Mouse (Mus musculus) kidney, postnatal 25 days (tissue): ENCODE data around the gene Dnajb12.

Experiments
- DNase-seq, 2 experiments: peaks; one replicate each; pipeline ENCODE4 v3.0.0; 2021; ENCODE audit warnings: mixed read lengths in 2 of 2

Gene Dnajb12

DNA sequence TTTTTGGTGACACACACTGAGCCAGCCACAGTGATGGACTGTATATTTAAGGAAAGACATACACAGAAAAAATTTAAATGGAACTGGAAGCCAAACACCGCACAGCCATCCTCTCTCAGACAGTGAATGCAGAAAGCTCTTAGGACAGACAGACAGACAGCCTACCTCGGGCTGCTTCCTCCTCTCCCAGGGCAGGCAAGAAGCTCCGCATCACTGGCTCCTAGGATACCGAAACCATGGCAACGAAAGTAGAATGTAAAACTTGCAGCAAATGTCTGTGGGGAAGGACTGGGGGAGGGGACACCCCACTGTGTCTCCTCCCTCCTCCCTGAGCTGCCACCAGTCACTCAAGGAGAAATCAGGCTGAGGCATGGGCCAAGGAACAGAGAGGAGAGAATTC is 18.2 kb downstream of the Dnajb12 start:
- peak in 1 of 2 experiments; percentile 65 for DNase-seq

DNA sequence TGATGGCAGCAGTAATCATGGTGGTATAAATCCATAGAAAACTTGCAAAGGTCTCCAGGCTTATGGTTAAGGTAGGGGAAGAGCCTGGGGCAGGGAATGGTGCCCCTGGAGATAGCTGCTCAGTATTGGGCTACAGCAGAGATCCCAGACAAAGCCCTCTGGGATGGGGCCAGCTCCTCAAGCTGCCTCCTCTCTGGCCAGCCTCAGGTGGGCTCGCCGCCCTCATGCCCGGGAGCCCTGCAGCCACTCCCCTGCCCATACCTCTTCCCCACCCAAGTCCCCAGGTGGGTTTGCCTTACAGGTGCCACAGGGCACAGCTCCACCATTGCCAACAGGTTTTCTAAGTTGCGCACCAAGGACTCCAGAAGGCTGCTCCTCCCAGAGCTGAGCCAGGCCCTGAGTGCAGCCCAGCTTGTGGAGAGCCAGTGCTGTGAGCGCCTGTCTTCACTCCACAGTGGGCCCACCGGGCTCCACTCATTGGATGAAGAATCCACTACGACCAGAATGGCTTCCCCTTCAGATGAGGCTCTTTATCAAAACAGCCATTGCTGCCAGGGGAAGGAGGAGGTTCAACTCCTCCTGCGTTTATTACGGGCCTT is 18.9 kb downstream of the Dnajb12 start:
- peak in 1 of 2 experiments; percentile 44 for DNase-seq

DNA sequence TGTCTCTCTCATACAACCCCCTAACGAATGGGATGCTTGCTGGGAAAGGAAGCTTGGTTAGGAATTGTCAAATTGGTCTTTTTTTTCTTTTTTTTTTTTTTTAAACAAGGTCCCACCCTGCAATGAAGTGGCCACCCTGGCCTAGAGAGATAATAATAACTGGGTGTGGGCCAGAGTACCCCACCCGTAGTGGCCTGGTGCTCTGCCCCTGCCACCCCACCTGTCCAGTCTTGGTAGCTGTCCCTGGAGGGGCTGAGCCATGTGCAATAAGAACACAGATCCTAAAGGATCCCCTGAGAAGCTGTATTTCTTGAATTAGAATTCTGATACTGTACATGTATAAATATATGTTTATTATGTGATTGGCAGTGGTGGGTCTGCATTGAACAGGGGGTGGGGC is 19.6 kb downstream of the Dnajb12 start:
- DNase-seq: peak in 1 of 2 experiments; percentile 39

DNA sequence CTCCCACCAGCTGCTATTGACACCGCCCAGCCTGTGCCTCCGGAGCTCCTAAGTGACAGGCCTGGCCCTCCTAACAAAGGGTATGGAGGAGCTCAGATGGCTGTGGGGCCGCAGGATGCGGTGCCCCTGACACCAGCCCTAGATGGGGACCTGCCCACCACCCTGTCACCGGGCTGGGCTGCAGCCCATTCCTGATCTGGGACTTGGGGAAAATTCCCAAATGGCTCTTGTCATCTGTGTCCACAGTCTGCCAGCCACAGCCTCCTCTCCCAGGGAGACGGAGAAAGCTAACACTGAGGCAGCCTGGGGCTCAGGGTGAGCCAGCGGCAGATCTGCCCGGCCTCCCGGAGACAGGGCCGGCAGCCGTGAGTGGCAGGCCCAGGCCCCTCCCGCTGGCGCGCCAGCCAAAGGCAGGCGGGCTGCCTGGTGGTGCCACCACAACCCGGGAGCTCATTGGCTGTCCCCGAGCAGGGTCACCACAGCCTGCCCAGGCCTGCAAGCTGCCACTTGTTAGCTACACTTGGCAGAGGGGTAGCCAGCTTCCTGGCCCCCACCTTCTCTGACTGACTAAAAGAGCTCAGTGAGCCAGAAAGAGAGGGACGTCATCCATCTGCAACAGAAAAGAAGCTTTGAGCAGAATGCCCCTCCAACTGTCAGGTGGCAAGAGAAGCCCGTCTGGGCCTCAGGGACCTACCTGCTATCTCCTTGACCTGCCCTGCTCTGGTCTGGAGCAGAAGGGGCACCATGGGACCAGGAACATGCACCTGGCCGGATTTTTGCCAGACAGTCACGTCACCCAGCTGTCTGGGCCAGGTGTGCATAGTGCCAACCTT is 20.2 kb downstream of the Dnajb12 start:
- DNase-seq: peak; percentile 85 to 97

DNA sequence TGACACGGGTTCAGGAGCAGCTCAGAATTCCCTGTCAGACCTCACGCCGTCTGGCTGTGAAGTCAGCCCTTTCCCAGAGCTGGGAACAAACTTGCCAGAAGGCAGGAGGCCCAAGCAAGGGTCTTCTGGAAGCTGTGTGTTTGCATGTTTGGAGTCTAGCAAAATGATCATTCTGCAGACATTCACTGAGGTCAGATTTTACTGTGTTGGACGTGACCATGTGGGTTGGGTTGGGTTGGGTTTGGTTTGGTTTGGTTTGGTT is 20.7 kb downstream of the Dnajb12 start:
- no peak for DNase-seq

DNA sequence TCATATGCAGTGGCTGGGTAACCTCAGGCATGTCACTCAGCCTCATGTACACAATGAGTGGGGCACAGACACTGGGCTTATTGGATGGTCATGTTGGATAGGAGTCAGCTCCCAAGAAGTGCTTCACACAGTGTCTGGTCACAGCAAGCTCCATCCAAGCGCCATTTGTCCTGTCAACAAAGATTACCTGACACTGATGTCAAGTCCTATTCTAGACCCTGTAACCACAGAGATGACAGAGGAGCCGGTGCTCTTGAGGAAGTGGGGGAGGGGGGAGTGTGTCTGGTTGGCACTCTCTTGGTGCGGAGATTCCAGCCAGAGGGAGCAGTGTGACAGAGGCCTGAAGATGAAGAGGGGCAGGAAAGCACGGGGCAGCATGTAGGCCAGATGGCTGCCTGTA is 21.6 kb downstream of the Dnajb12 start:
- DNase-seq: no peak

DNA sequence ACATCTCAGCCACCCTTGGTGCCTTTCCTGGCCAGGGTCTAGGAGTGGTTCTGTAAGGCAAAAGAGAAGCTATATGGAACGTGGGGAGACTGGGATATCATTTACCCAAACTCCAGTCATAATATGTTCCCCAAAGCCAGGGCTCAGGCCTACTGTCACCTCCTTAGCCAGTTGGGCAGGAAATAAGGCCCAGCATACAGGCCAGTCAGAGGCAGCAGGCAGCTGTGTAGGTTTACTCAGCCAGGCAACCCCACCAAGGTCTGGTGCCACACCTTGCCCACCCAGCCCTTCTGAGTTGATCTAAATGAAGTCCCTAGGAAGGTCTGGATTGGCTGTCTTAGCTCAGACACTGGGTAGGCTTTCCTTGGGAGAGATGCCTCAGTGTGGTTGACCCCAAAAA is 22.1 kb downstream of the Dnajb12 start:
- peak in 1 of 2 experiments; percentile 21 for DNase-seq

DNA sequence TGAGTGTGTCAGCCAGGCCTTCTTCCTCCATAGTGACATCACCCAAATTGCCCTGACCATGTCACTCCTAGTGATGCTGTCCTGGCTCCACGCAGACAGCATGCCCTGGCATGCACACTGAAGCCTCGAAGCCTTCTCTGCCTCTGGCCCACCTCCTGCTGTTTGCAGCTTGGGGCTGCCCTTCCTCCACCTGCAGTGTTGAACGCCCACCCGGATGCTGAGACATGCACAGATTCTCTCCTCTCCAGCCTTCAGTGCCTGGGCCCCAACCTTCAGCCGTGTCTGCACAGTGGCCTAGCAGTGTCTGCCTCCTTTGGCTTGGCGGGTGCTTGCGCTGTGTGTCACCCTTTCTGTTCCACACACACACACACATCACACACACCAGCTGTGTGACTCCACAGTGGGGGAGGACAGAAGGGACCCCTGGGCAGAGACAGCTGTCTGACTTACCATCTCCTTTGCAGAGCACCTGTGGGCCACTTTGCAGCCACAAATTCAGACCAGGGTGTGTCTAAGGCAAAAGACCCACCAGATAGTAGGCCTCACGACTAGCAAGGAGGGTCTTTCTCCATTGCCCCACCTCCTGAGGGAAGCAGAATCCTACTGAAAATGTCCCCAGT is 22.7 kb downstream of the Dnajb12 start:
- peak in 1 of 2 experiments; percentile 39 for DNase-seq

DNA sequence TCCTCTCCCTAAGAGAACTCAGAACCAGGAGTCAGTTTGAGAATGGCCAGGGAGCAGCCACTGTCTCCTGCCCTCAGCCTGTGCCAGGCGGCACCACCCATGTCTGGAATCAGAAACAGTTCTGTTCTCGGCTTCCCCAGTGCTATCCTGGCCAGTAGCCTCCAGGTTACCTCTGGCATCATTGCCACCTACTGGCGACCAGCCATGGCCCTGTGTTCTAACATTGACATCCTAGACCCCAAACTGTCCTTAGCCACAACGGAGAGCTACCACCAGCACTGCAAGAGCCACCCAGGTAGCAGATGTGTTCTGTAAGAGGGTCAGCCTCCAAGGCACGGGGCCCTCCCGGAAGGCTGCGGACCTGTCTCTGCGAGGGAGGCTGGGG is 23.2 kb downstream of the Dnajb12 start:
- DNase-seq: peak in 1 of 2 experiments; percentile 34

DNA sequence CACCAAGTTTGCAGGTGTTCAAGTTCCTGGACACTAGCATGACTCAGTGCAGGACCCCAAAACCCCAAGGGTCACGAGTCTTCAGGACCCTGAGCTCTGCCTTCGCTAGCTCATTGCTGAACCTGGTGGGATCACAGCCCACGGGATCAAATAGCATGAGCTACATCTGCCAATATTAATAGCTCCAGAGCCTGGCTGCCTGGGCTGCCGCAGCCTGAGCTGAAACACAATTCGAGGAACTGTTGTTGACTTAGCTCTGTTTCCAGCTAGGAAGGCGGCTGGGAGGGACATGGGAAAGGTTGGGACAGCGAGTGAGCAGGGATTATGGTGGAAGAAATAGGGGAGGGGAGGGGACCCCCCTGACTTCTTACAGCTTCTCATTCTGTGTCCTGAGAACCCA is 23.8 kb downstream of the Dnajb12 start:
- DNase-seq: peak in 1 of 2 experiments; percentile 32

DNA sequence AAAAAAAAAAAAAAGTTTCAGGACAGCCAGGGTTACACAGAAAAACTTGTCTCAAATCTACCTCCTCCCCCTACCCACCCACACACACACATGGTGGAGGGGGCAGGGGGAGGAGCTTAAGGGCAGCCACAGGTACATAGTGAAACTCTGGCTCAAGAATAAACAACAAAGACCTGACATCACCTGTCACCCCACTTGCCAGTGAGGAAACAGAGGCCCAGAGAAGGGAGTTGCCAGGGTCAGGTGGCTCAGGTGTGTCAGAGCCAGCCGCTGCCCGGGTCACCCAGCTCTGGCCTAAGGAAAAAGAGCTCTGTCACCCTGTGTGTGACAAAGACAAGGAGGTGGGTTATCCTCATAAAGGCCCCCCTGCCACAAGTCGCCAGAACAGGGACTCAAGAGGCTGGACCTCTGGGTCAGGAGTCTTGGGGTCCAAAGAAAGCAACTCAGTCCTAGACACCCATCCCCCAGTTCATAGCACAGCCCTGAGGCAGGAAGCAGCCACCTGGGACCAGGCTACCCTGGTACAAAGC is 27.8 kb downstream of the Dnajb12 start:
- DNase-seq: peak in 1 of 2 experiments; percentile 42

DNA sequence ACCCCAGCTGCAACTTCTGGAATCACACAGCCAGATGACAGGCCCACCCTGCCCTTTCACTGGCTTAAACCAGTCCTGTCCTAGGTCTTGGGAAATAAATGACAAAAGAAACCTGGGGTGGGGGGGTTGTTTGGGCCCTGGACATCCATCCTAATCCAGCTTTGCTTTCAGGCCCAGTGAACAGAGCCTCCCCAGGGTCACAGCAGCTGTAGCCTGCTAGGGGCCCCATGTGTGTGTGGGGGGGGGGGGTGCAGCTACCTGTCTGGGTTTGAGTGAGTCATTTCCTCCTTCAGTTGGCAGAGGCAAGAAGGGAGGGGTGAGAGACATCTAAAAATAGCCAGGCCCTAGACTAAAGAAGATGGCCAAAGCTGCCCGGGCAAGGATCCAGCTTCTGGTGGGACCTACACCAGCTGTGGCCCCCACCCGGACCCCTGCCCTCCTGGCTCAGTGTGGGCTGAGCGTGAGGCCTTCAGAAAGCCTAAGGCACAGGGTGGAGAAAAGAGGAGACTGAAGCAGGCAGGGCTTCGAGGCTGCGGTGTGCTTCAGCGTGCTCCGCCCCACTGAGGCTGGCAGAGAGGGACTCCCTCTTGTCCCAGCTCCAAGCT is 28.4 kb downstream of the Dnajb12 start:
- peak; percentile 46 to 64 for DNase-seq

DNA sequence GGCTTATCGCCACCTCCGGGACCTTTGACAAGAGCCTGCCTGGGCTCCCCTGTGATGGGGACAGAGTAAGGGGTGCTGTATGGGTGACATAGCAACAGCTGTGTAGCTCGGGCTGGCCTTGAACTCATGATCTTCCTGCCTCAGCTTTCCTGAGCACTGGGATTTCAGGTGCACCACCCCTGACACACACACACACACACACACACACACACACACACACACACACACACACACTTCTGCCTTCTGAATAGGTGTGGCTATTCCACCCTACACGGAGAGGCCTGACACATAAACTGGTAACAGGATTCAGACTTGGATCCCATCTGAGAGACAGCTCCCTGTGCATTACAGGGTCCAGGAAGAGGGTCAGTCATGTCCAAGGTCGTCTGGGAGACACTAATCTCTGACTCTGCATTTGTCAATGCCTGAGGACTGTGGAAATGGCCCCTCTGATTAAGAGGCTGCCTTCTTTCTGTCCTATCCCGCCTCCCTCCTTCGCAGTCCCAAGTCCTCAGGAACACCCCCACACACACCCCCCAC is 29.5 kb downstream of the Dnajb12 start:
- peak in 1 of 2 experiments; percentile 31 for DNase-seq

DNA sequence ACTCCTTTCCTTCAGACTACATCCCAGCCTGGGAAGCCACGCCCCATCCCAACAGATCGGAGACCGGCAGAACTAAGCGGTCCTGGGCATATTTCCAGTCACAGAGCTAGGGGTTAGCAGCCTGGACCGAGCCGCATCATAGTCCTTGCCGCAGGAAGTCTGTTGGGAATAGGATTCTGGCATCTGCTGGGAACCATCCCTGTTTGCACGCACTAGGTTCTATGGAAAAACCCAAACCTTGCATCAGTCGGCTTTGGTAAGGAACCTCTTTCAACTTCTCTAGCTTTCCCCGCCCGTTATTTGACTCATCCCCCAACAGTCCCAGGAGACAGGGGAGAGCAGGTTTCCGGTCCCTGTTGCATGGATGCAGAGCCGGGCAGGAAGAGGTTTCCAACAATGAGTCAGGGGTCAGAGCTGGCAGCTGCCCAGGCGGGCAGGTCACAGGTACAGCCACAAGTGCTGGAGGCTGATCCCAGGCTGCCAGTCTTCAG is 30.0 kb downstream of the Dnajb12 start:
- DNase-seq: peak; percentile 77 to 89

DNA sequence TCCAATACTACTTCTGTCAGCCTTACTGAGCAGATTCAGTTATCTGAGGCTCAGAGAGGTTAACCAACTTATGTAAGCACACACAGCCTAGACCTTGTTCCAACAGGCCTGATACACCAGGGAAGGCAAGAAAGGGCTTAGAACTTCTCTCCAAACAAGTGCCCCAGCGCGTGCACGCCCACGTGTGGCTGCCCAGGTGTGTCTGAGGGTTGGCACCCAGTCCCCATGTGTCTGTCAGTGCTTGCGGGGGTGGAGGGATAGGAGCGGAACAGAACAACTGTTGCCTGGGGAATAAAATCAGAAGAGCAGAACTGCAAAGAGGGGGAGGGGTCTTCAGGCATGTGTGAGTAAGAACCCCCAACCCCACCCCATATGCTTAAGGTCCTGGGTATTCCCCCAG is 31.7 kb downstream of the Dnajb12 start:
- DNase-seq: peak in 1 of 2 experiments; percentile 76

DNA sequence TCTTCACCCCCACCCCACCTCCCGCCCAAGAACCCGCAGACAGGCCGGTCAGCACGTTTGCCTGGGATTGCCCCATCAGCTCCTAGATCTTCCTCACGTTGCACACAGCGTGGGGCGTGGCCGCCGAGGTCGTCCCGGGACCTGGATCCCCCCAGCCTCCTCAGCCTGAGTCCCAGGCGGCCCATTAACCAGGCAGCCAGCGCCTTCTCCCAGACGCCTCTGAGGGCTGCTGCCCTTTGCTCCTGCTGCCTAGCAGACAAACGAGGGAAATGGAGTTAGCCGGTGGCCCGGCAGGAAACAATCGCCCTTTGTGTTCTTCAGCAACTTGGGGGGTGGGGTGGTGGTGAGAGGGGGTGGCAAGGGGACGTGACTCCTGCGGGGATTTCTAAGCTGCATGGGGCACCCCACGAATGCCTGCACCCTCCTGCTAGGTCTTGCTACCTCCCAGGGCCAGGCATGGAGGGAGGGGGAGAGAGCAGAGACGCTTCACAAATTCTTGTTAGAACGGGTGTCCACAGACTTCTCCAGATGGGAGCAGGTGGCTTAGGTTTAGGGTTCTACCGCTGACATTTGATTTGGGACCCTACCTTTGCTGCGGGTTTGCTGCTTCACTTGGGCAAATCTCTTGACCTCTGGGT is 32.3 kb downstream of the Dnajb12 start:
- DNase-seq: peak; percentile 69 to 88

DNA sequence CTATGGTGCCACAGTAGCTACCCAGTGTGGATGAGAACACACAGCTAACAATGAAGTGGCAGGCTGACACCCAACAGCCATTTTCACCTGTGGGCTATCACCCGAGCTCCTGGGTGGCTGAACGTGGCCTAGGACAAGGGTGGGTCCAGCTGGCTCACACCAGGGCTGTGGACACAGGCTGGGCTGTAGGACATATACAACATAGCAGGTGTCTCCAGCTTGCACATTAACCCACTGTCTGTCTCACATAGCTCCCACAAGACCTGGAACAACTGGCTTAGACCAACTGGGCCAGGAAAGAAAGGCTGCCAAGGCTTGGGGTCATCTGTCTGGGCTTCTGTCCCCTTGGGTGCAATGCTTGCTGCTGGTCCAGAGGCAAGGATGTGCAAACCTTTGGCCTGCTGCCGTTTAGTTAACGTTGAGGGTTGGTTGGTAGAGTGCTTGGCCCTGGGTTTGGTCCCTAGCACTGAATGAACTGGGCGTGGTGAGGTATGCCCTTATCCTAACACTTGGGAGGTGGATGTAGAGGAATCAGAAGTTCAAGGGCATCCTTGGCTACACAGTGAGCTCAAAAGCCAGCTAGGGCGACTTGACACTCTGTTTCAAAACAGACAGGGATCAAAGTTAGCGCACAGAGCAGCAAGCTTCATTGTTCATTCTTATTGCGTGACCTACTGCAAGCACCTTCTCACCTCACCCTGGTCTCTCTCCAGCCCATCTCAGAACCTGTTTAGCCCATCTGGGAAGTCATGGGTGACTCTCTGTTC is 36.0 kb downstream of the Dnajb12 start:
- peak in 1 of 2 experiments; percentile 55 for DNase-seq

DNA sequence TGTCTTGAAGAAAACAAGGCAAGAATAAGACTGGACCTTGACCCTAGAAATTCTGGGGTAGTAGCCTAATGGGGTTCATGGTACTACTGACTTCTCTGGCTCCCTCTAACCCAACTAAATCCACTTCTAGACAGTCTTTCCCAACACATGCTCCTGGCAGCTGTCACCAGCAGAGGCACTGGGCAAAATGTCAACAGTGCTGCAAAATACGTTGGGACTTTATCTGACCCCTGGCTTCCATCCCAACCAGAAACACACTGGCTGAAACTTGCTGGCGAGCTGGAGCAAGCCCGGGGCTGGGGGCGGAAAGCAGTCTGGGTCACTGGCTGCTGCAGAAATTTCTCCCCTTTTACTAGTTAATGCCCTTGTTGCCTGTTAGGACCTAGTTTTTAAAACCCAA is 36.8 kb downstream of the Dnajb12 start:
- peak; percentile 90 to 93 for DNase-seq

DNA sequence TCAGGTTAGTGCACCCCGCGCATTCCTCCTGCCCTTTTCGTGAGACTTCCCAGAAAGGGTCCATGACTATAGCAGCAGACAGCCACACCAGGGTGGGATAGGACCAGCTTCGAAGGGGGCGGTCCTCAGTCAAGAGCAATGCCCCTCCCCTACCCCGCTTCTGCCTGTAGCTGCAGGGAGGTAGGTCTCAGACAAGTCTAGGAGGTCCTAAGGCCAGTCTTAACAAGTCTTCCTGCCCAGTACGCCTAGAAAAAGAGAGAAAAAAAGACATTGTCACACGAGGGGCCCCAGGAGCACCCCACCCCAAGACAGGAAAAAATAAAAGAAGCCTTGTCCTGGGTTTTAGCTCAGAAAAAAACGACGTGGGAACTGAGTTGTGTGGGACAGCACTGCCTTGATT is 37.3 kb downstream of the Dnajb12 start:
- DNase-seq: peak; percentile 54 to 69

DNA sequence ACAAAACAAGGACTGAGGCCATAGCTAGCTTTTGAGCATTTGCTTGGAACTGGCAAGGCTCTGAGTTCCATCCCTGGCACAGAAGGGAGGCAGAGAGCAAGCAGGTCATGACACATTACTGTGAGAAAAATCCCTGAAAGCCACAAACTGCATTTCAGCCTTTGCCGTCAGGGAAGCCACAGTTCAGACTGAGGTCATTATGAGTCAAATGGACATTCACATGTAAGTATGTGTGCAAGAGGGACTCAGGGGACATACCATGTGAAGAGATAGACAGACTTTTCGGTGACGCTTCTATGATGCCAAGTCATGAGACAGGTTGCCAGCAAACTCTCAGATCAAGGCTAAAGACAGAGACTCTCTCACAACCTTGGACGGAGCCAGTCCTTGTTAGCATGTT is 38.8 kb downstream of the Dnajb12 start:
- DNase-seq: peak in 1 of 2 experiments; percentile 14

DNA sequence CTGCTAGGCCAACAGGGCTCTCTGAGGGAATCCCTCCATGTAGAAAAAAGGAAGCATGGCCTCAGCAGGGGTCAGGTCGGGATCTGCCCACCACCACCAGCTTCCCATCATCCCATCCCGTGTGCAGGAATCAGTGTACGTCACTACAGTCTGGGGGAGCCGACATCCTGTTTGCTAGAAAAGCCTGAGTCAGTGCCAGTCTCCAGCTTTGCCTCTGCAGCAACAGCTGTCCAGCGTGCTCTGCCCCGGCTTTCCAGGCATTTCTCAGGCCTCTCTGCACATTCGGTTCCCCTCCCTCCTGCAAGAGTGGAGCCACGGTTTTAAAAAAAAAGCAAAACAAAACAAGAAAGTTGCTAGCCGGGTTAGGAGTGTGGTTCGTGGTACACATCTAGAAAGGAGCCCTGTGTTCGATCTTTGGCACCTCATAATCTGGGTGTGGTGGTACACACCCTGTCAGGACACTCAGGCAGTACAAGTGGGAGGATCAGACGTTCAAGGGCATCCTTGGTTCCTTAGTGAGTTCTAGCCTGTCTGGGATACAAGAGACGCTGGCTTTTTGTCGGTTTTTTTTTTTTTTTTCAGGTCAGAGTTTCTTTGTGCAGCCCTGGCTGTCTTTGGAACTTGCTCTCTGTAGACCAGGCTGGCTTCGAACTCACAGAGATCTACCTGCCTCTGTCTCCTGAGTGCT is 40.3 kb downstream of the Dnajb12 start:
- DNase-seq: peak; percentile 53 to 83
